Mouse (Mus musculus) right cerebral cortex, postnatal 10 days (tissue): ENCODE measurements at regions not wholly inside any gene's neighbourhood (a gene's known extent, or its start where the extent isn't known, plus 50 kb on each side); places are given as distances from the start of the nearest gene placed in this dataset.

ENCODE experiments used
- DNase-seq, 2 experiments: peaks; one replicate each; pipeline ENCODE4 v3.0.0; 2021; ENCODE audit warnings: low spot score in 2 of 2

- no peak for DNase-seq
Measured at GRCm38 (mm10) chr8:97052436-97052835, 1164.1 kb upstream of the Got2 start.

- DNase-seq, result no peak
Measured at GRCm38 (mm10) chr8:97039778-97040177, 1151.4 kb upstream of the Got2 start.

- no peak for DNase-seq
Measured at GRCm38 (mm10) chr8:97038854-97039253, 1150.5 kb upstream of the Got2 start.

- DNase-seq, result no peak
Measured at GRCm38 (mm10) chr8:97032188-97032587, 1143.8 kb upstream of the Got2 start.

- no peak for DNase-seq
Measured at GRCm38 (mm10) chr8:97015571-97015970, 1127.2 kb upstream of the Got2 start.

- peak; percentile 38 to 54 for DNase-seq
Measured at GRCm38 (mm10) chr8:97004131-97004530, 1115.8 kb upstream of the Got2 start.

- DNase-seq, result no peak
Measured at GRCm38 (mm10) chr8:96983103-96983502, 1094.8 kb upstream of the Got2 start.
